Mouse (Mus musculus): ENCODE measurements around the gene Exoc5.
"Not testable (repeated sequence)": the region's sequence is repeated elsewhere in the genome, so short reads cannot be mapped to it uniquely, and the experiment has no call there.

Exoc5 gene

GRCm38 (mm10) chr14:49066274-49066823, at the start of gene Exoc5:
Gene Exoc5, minus strand, starts transcription at chr14:49066653.
- DNase-seq (ENCODE audit: low spot score), result peak; percentile 91

GRCm38 (mm10) chr14:49091755-49092154, 25.3 kb upstream of the Exoc5 start:
- DNase-seq (ENCODE audit: low spot score), result not testable (repeated sequence)

DNA sequence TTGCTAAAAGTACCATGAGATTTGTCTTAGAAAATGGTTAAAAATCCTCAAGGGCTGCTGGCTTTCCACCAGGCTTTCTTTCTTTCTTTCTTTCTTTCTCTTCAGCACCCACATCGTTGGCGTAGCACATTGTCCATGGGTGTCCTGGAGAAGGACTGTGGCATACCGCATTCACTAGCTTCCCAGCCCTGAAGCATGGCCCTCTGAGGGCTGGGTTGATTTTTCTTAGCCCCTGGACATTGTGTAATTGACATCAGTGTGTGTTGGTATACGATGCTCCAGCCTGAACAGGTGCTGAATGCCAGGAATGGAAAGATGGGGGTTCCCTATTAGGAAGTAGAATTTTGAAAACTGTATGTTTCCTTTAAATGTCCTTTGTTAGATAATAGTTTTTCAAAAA, 24.8 kb upstream of the Exoc5 start:
- no peak for DNase-seq (ENCODE audit: low spot score)

DNA sequence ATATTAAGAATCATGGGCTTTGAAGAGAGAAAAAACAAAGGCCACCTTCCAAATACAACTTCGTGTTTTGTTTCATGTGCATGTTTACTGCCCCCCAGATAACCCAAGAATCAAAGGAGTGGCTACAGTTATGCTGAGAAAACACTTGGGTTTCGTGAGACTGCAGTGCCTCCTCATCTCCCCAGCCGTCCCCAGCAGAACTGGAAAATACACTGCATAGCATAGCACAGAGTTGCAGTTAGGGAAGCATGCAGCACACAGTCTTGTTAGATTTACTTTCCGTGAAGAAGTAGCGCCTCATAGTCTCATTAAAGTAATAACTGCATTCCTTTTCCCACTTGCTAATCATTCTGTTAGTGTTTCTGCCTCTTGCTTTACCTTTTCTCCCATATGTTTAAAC, 23.6 kb upstream of the Exoc5 start:
- no peak for DNase-seq (ENCODE audit: low spot score)

DNA sequence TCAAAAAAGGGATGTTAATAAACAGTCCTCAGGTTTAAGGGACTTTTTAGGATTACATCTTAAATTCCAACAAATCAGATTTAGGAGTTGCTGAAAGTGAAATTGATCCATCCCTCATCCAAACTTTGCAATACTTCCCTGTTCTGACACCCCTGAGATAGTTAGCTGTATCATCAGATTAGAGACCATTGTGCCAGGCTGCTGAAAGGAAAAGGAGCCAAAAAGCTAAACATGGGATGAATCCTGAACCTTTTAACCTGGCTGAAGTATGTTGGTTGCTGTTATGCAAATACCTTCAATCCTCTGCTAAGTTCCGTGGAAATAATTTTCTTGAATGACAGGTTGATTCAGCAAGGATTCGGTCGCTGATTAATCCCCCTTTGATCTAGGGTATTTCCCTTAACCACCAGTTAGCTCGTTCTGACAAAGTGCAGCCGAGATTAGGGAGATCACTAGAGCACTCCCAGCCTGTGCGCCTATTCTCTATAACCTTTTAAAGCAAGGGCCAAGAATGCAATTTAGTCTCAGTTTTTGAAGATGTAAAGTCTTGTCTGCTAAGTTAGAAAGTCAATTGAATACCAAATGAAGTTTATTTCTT, 23.1 kb upstream of the Exoc5 start:
- no peak for DNase-seq (ENCODE audit: low spot score)

GRCm38 (mm10) chr14:49088155-49089048, 21.9 kb upstream of the Exoc5 start:
- no peak for DNase-seq (ENCODE audit: low spot score)

GRCm38 (mm10) chr14:49086522-49086921, 20.1 kb upstream of the Exoc5 start:
- no peak for DNase-seq (ENCODE audit: low spot score)

DNA sequence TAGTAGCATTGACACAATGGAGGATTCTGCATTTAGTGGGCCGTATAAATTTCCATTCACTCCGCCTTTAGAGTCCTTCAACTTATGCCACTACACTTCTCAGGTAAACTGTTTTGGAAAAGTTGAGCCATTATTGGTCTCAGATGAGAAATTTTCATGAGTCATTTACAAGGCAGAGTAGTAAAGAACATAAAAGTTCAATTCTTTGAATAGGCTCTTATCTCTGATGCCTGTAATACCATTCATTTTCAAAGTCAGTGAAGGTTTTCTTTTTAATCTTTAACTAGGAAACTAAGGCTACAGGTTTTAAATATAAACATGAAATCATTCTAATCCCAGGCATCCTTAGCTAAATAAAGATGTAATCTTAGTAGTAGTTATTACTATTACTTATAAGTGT, 12.4 kb upstream of the Exoc5 start:
- DNase-seq (ENCODE audit: low spot score), result no peak

- DNase-seq (ENCODE audit: low spot score), result no peak
Observed at GRCm38 (mm10) chr14:49074361-49074760, 7.9 kb upstream of the Exoc5 start.

DNA sequence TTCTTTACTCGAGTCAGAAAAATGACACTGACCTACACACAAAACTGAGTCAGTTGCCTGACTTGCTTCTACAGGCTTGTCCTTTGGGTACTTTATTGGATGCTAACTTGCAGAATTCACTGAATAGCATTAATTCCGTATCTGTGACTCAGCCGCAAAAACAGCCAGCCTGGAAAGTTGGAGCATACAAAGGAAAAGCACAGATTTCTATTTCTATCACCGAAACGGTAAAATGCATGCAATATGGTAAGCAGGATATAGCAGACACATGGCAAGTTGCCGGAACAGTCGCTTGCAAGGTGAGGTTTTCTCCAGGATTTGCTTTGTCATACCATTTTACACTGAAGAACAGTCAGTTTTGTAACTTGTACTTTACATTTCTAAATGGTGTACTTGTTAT, 7.4 kb upstream of the Exoc5 start:
- no peak for DNase-seq (ENCODE audit: low spot score)

DNA sequence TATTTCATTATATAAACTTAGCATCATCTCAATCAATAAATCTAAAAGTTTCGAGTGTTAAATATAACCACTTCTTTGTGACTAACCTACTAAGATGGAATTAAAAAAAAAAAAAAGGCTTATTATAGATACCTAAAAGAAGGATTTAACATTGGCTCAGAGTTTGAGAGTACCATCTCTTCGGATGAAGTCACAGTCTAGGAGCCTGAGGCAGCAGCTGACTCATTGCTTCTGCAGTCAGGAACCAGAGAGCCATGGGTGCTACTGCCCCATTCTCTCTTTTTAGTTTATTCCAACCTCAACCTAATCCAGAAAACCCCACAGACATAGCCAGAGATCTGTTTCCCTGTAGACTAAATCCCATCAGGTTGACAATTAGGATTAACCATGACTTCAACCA, 6.4 kb upstream of the Exoc5 start:
- DNase-seq (ENCODE audit: low spot score), result no peak

- peak; percentile 8 for DNase-seq (ENCODE audit: low spot score)
Observed at GRCm38 (mm10) chr14:49065529-49066273, 752 bp downstream of the Exoc5 start, which contains the start of gene Ap5m1. Gene Ap5m1, plus strand, starts transcription at chr14:49066097.

DNA sequence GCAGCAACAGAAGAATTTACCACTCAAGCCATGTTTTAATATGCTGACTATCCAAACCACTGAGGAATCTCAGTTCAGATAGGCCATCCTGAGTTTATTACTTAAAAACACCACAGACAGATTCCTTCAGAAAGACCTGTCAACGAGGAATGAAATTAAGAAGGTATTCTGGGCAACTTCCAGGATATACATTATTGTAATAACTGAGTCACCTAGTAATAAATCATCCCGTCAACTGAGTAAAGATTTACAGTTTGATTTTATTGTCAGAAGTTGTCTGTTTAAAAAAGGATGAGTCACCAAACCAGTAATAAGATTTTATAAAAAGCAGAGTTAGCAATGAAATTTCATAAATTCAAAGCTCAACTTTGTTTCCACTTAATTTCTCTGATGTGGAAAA, 2.6 kb downstream of the Exoc5 start:
- DNase-seq (ENCODE audit: low spot score), result no peak

DNA sequence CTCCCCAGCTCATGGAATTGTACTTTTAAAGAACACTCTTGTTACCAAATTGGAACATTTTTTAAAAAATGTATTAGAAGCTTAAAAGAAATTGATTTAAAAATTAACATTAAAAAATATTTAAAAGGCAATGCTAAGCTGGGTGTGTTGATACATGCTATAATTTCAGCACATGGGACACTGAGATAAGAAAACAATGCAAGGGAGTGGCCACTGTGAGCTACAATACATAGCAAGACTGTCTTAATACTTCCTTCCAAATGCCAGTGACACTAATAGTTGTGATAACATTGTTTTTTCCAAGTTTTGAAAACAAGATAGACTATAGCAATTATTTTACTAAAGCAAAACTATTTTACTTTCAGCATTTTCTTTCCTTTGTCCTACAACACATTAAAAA, 17.0 kb downstream of the Exoc5 start:
- no peak for DNase-seq (ENCODE audit: low spot score)

GRCm38 (mm10) chr14:49045610-49046009, 20.8 kb downstream of the Exoc5 start:
- no peak for DNase-seq (ENCODE audit: low spot score)

DNA sequence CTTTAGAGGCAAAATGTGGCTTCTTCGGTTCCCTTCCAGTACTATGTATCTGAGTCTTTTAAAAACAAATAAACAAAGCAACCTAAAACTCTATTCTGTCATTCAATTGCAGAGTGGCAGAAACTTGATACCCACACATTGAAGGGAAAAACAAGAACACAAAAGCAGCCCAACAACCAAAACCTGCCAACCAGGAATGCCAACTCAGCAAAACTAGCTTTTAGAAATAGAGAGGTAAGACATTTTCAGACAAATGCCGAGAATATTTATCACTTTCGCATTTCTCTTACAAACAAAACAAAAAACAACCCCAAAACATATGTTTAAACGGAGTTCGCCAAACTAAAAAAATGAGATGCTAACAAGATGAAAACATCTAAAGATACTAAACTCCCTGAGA, 37.5 kb downstream of the Exoc5 start:
- no peak for DNase-seq (ENCODE audit: low spot score)

GRCm38 (mm10) chr14:49027779-49028368, 38.6 kb downstream of the Exoc5 start:
- DNase-seq (ENCODE audit: low spot score), result no peak

DNA sequence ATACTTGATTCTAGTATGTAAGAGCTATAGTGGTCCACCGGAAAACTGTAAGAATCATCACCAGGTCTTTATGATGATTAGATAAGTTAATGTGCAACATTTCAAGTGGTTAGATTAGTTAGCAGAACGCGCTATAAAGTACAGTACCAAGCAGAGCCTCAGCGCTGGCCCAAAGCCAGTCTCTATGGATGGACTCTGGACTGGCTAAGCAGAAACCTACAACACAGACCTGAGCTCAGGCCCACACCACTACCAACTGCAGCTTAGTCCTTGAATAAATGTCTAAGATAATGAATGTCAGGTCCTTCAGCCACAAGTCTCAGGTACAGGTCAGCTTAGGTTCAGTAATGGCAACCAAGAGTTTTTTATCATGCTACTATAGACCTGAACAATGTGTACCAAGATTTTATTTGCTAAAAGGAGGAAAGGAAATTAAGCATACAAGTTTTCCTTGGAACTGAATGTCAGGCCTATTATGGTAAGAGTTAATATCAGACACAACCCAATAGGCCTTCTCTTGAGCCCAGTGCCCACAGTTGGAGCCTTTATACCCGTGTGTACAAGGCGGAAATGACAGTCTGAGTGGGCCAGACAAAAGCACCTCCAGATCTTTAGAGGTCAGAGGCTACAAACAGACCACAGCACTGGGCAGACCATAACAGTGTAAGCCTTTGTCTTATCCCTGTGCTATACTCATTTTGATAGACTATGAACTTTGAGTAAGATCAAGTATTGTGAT, 39.2 kb downstream of the Exoc5 start:
- DNase-seq (ENCODE audit: low spot score), result no peak

DNA sequence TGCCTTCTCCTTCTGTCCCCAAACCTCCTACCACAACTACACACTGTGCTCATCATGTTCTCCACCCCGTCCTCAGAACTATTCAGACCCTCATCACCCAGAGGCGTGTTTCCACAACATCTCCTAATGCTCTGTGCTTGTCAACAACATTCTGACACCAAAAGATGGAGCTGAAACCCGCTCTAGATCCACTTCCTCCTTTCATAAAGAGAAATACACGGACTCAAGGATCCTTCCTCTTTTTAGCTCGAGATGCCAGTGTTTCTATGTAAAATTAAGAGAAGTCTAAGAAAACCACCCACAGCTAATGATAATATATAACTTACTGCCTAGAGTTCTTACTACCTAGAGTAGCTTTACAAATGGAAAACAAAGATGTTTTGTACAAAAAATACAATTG, 46.7 kb downstream of the Exoc5 start:
- no peak for DNase-seq (ENCODE audit: low spot score)

- no peak for DNase-seq (ENCODE audit: low spot score)
Observed at GRCm38 (mm10) chr14:49008399-49009189, 57.9 kb downstream of the Exoc5 start.

GRCm38 (mm10) chr14:49007979-49008378, 58.5 kb downstream of the Exoc5 start:
- DNase-seq (ENCODE audit: low spot score), result no peak
